Mouse (Mus musculus) heart, adult 18-20 months (tissue): ENCODE data around the gene Vav3. TPM values are rescaled to one million over a fixed set of nuclear protein-coding genes. Genes with fewer than 3 reads are reported as not detected.

Source experiments
- DNase-seq, 2 experiments: peaks; one replicate each; pipeline ENCODE4 v3.0.0; 2021 to 2022; ENCODE audit warnings: mixed read lengths in 1 of 2
- total RNA-seq, 2 experiments: library from RNA; stranded (reverse); gene quantifications; 2 replicates each; pipeline ENCODE4 v1.2.3; 2021

The Vav3 gene
- total RNA-seq, 2 experiments from 2014 or later, result 4.8 to 5.4 TPM

- no peak for DNase-seq
Measured at GRCm38 (mm10) chr3:109692613-109693012, 352.2 kb downstream of the Vav3 start.

DNA sequence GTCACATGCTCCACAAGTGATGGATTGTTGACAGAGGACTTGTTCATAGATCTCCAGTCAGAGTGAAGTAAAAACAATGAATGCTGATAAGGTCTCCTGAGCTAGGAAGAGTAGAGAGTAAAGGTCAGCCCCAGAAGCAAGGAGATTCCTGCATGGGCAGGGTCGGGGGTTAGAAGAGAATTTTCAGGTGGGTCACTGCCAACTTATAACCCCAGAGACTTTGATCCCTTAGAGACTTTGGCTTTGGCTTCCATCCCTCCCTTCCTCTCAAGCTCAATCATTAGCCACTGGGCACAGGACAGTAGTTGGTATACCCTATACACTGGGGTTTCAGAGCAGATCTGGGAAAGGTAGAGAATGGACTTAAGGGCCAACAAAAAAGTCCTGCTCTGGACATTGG lies 360.8 kb downstream of the Vav3 start:
- DNase-seq, result no peak

GRCm38 (mm10) chr3:109707786-109708460 lies 367.5 kb downstream of the Vav3 start:
- DNase-seq, result no peak

GRCm38 (mm10) chr3:109711751-109712150 lies 371.3 kb downstream of the Vav3 start:
- DNase-seq, result no peak

DNA sequence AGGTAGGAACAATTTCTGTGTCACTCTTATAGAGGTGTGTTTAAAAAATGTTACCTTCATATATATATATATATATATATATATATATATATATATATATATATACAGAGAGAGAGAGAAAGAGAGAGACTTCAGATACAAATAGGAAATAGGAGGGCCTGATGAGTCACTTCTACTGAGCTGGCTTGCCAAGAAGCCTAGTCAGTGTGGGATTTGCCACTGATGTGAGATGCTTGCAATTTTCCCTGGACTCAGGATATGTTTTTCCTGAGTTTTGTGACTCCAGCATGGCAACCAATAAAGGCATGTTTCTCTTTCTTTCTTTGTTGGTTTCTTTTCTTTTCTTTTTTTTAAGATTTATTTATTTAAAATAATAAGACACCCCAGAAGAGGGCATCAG lies 374.0 kb downstream of the Vav3 start:
- DNase-seq, result no peak

- DNase-seq, result no peak
Measured at GRCm38 (mm10) chr3:109721753-109722152, 381.3 kb downstream of the Vav3 start.

- DNase-seq, result no peak
Measured at GRCm38 (mm10) chr3:109726776-109727175, 386.3 kb downstream of the Vav3 start.

GRCm38 (mm10) chr3:109731592-109732230 lies 391.3 kb downstream of the Vav3 start:
- DNase-seq, result no peak

- DNase-seq, result no peak
Measured at GRCm38 (mm10) chr3:109732327-109733182, 392.1 kb downstream of the Vav3 start.

Other genes with a start within 250 kb of the Vav3 start
- gene Slc25a24, start 217.5 kb upstream of the Vav3 start, total RNA-seq, result 1 to 10 TPM; 6.0 to 7.4 TPM